Mouse (Mus musculus): ENCODE measurements around the gene Ift20. TPM values are rescaled to one million over a fixed set of nuclear protein-coding genes. Genes with fewer than 3 reads are reported as not detected.

Ift20 gene
- 80.0 and 89.7 TPM in 2 replicates for total RNA-seq (2015)
- 96.0 and 119 TPM in 2 replicates for total RNA-seq (2017)

- ATAC-seq (ENCODE audit: poor library complexity, severe bottlenecking): peak; percentile 95
These were observed at the start of gene Ift20, which contains the start of gene Tnfaip1 for GRCm38 (mm10) chr11:78536080-78536689. Gene Ift20, plus strand, starts transcription at chr11:78536361. Gene Tnfaip1, minus strand, starts transcription at chr11:78536332.

- ATAC-seq (ENCODE audit: poor library complexity, severe bottlenecking): no peak
These were observed 48.0 kb upstream of the Ift20 start for GRCm38 (mm10) chr11:78488168-78488567.

- no peak for ATAC-seq (ENCODE audit: poor library complexity, severe bottlenecking)
These were observed 45.4 kb upstream of the Ift20 start for GRCm38 (mm10) chr11:78490781-78491241.

GRCm38 (mm10) chr11:78495904-78496303, 40.3 kb upstream of the Ift20 start:
- no peak for ATAC-seq (ENCODE audit: poor library complexity, severe bottlenecking)

DNA sequence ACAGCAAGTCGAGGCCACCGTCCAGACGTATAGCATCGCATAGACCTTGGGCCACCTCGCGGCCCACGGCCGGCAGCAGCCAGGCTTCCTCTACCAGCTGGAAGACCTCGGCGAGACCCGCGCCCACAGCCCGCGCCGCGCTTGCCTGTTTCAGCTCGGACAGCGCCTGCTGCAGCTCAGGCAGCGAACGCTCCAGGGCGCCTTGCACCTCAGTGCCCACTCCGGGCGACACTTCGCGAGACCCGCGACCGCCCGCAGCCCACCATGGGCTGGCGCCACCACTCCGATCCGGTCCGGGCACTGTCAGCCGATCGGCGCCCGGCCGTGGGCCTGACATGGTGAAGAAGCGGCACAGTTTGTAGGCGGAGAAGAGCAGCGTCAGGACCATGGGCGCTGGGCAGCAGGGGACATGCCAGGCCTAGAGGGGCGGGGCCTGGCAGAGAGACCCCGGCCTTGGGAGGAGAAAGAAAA, 39.1 kb upstream of the Ift20 start:
- ATAC-seq (ENCODE audit: poor library complexity, severe bottlenecking): no peak

- ATAC-seq (ENCODE audit: poor library complexity, severe bottlenecking): peak; percentile 99
These were observed 38.3 kb upstream of the Ift20 start, which contains the start of gene Sarm1 for GRCm38 (mm10) chr11:78497544-78498522. Gene Sarm1, minus strand, starts transcription at chr11:78497754.

GRCm38 (mm10) chr11:78499004-78499403, 37.2 kb upstream of the Ift20 start, which contains the start of gene Vtn:
Gene Vtn, plus strand, starts transcription at chr11:78499091.
- ATAC-seq (ENCODE audit: poor library complexity, severe bottlenecking): no peak

- ATAC-seq (ENCODE audit: poor library complexity, severe bottlenecking): no peak
These were observed 36.6 kb upstream of the Ift20 start for GRCm38 (mm10) chr11:78499543-78499942.

- ATAC-seq (ENCODE audit: poor library complexity, severe bottlenecking): no peak
These were observed 35.4 kb upstream of the Ift20 start for GRCm38 (mm10) chr11:78500623-78501202.

DNA sequence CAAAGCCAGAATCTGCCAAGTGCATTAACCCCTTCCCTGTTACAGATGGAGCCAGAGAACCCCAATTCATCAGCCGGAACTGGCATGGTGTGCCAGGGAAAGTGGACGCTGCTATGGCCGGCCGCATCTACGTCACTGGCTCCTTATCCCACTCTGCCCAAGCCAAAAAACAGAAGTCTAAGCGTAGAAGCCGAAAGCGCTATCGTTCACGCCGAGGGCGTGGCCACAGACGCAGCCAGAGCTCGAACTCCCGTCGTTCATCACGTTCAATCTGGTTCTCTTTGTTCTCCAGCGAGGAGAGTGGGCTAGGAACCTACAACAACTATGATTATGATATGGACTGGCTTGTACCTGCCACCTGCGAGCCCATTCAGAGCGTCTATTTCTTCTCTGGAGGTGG, 34.6 kb upstream of the Ift20 start:
- no peak for ATAC-seq (ENCODE audit: poor library complexity, severe bottlenecking)

DNA sequence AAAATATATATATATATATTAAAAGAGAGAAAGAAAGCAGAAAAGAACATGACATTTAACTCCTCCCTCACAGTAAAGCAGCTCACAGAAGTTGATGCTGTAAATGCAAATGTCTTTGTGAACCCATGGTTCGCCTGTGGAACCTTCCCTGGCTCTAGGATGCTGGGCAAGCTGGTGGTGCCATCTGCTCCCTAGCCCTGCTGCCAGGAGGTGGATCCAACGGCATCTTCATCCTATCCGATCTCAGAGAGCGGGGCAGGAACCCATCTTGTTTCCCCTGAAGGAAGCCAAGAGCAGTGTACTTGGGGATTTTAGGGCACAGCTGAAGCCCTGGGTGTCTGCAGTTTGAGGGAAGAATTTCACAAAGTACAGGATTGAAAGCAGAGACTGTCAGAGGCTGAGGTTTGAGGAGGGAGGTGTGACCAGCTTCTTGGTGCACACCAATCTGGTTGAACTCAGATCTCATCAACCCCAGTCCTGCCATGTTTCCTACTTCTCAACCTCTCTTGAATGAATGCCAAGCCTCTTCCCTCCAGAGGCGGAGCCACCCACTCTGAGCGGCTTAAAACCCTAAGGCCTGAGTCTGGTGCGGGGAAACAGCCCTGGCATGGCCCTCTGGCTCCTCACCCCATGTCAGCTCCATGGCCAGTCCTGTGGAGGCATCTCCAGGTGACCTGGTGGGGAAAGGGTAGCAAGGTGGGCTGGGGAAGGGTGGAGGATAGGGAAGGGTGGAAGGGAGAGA, 33.1 kb upstream of the Ift20 start, which contains the start of gene Sebox:
TSS of gene Sebox (plus strand) at position 539 of the 742 bp plus-strand sequence.
- no peak for ATAC-seq (ENCODE audit: poor library complexity, severe bottlenecking)

GRCm38 (mm10) chr11:78505430-78505829, 30.7 kb upstream of the Ift20 start:
- ATAC-seq (ENCODE audit: poor library complexity, severe bottlenecking): no peak

GRCm38 (mm10) chr11:78509148-78509547, 27.0 kb upstream of the Ift20 start:
- no peak for ATAC-seq (ENCODE audit: poor library complexity, severe bottlenecking)

DNA sequence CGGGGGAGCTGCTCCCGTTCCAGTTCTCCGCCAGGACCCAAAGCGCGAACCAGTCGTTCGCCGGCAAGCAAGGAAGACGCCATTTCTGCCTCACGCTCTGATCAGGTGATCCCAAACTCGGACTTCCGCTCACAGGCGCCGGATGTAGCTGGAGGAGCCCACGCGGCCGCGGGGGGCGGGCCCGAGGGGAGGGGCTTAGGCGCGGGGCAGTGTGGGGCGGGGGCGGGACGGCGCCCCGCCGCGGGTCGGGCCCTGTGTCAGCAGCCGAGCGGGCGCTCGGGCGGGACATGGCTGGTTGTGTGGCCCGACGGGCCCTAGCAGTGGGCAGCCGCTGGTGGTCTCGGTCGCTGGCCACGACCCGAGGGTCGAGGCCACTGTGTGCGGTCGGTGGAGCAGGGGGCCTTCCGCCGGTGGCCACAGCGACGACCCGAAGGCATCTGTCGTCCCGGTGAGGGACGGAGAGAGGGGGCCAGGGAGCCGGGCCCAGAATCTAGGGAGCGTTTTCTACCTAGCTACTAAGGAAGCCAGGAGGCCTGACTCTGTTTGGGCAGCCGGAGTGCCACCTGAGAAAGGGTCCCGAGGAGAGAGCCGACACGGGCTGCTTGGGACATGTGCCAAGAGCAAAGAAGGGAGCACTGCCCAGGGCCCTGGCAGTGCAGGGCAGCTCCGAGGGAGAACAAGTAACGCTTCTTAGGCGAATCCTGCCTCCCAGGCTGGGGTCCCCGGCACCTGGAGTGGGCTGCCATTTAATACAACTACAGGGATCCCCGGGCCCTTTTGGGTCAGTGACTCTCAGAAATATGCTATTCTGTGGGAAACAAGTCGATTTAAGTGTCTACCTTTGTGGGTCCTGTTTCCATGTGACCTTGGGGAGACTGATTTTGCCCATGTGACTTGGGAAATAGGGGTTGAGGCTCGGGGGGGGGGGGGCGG, 23.9 kb upstream of the Ift20 start, which contains the start of the genes Tmem199 and Poldip2:
TSS of gene Tmem199 (minus strand) at position 148 of the 933 bp plus-strand sequence.
TSS of gene Poldip2 (plus strand) at position 169 of the 933 bp plus-strand sequence.
- ATAC-seq (ENCODE audit: poor library complexity, severe bottlenecking): peak; percentile 99

GRCm38 (mm10) chr11:78513106-78513790, 22.9 kb upstream of the Ift20 start:
- ATAC-seq (ENCODE audit: poor library complexity, severe bottlenecking): no peak

DNA sequence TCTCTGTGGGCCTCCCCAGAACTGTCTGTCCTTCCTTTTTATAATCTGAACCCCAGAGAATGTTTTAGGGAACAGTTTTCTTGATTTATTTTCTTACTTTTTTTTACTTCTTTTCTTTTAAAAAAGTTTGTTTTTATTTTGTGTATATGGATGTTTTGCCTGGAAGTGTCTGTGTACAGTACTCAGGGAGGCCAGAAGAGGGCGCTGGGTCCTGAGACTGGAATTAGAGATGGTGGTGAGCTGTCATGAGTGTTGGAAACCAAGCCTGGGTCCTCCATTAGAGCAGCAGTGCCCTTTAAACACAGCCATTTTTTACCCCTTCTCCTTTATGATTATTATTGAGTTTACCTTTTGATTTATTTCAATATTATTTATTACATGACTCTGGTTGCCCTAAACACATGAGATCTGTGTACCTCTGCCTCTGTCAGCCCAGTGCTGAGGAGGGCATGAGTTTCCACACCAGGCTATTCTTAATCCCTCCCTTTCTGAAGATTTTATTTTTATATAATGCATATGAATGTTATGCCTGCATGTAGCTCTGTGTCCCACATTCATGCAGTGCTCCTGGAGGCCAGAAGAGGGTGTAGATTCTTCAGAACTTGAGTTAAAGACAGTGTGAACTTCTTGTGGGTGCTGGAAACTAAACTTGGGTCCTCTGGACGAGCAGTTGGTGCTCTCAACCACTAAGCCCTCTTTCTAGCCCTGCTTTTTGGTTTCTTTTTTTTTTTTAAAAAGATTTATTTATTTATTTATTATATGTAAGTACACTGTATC, 20.4 kb upstream of the Ift20 start:
- ATAC-seq (ENCODE audit: poor library complexity, severe bottlenecking): no peak

DNA sequence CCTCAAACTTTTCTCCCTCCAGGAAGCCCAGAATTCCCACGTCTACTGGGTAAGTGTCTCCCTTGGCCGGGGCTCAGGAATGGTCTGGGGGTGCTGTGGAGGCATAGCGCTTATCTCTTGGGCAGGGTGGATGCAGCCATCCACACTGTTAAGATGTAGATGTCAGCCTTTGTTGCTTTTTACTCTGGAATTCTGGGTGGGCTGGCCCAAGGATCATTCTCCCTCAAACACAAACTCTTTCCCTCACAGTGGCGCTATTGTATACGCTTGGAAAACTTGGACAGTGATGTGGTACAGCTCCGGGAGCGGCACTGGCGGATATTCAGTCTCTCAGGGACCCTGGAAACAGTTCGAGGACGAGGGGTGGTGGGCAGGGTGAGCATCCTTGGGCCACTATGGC, 17.2 kb upstream of the Ift20 start:
- ATAC-seq (ENCODE audit: poor library complexity, severe bottlenecking): no peak

GRCm38 (mm10) chr11:78521880-78522279, 14.3 kb upstream of the Ift20 start:
- no peak for ATAC-seq (ENCODE audit: poor library complexity, severe bottlenecking)

Data from megakaryocyte, adult 5-6 weeks (primary cell).